Mouse (Mus musculus): Measurements from ENCODE around the gene Rps26. TPM values are rescaled to one million over a fixed set of nuclear protein-coding genes. Genes with fewer than 3 reads are reported as not detected.
A peak's percentile ranks its signal among the peaks of the same experiment; 100 is the strongest.

Rps26 gene
- polyA plus RNA-seq (2014; fragmentation: Nextera tagmentation; extraction: Ambion mirVana) = 596 and 615 TPM in 2 replicates

DNA sequence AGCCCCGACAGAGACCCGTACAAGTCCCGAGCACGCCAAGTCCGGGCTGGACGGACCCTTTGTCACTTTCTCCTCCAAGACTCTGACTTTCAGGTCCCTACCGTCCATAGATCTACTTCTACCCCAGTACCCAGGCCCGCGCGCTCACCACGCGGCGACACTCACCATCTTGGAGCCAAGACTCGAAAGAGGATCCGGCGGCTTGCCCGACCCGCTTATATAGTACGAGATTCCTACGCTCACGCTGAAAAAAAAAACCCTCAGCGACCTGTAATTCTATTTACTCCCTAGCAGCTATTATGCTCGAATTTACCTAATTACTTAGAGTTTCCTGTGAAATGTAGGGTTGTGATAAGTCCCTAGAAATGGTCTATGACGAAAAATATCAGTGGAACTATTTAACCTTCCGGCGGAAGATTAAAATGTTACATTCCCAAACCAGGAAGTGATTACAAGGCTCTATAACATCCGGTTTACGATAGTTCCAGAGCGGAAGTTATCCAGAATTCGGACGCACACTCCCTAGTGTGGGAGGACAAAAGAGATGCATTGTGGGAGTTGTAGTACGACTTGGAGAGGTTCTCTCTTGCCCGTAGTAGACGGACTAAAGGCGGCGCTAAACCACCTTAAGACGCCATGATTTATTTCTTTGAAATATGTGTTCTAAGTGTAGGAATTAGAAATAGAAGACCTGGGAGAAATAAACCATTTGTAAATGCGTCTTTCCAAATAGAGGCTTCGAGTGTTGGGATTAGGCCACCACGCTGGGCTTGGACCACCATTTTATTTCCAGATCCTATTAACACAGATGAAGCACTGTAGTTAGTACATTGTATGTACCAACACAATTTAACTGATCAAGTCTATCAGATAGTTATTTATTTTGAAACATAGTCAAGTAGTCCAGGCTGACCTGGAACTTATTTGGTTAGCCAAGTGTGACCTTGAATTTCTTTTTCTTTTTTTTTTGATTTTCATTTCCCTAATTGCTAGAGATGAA is at the start of gene Rps26:
Gene Rps26, minus strand, starts transcription at position 437 of the 1,000 bp plus-strand sequence.
- 0 out of 2 replicates have a peak, but pooled peaks cover 4% of the 10 kb centered on the region for H3K4me1 ChIP-seq (replicated peaks; ENCODE audit: control insufficient read depth, insufficient read depth, low read length)
- H3K9me3 ChIP-seq (ENCODE audit: control insufficient read depth, low read length) = no peaks in the 10 kb centered on the region
- H3K9ac ChIP-seq (ENCODE audit: low read depth, low read length) = peak within 1 kb of the TSS; percentile 80
- peak; percentile 97 for ATAC-seq (ENCODE audit: low FRiP score)
- under 1% methylated on average over 40 of the region's 40 CpGs for WGBS
- no peak within 1 kb of the TSS; the same call in 1 of the 2 replicates for H3K27ac ChIP-seq (ENCODE audit: low read depth, low read length)
- peak within 1 kb of the TSS; percentile 89 for H3K4me2 ChIP-seq (replicated peaks; ENCODE audit: low read depth, low read length)
- peak; percentile 94 for DNase-seq (ENCODE audit: low spot score)
- H3K27me3 ChIP-seq (ENCODE audit: control insufficient read depth, insufficient read depth, low read length) = no peaks in the 10 kb centered on the region
- H3K4me3 ChIP-seq (ENCODE audit: low read depth, low read length) = peak within 1 kb of the TSS; percentile 72
- H3K36me3 ChIP-seq (ENCODE audit: control insufficient read depth, insufficient read depth, low read length) = peaks cover 6% of the 10 kb centered on the region

DNA sequence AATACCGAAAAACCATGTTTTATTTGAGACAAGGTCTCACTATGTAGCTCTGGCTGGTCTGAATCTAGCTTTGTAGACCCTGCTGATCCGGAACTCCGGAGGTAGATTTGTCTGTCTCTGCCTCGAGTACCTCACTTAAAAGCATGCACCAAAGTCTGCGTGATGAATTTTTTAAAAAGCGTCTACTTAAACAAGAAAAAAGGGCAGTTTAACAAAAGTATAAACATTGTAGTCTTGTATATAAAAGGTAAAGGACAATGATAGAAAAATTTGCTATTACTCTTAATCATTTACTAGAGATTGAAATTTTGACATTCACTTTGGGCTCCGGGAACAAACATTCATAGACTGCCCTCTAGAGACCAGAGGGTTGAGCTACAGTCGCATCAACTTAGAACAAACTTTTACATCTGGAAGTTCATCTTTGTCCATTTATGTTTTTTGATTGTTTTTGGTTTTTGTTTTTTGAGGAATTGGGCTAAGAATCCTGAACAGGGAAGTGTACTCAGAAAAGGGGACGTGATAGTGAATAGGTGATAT is 48.0 kb upstream of the Rps26 start:
- peak overlapping the region; percentile 71 for H3K4me2 ChIP-seq (replicated peaks; ENCODE audit: low read depth, low read length)
- DNase-seq (ENCODE audit: low spot score) (peak; percentile 38), ATAC-seq (ENCODE audit: low FRiP score) (no peak)
- 2% methylated on average over 9 of the region's 9 CpGs for WGBS
- peak overlapping the region; percentile 44 for H3K4me3 ChIP-seq (ENCODE audit: low read depth, low read length)
- H3K36me3 ChIP-seq (ENCODE audit: control insufficient read depth, insufficient read depth, low read length) = no peaks in the 10 kb centered on the region
- H3K9ac ChIP-seq (ENCODE audit: low read depth, low read length) = peak overlapping the region; percentile 13; the same call in 1 of the 2 replicates
- H3K9me3 ChIP-seq (ENCODE audit: control insufficient read depth, low read length) = no peaks in the 10 kb centered on the region
- H3K27me3 ChIP-seq (ENCODE audit: control insufficient read depth, insufficient read depth, low read length) = no peaks in the 10 kb centered on the region
- peak overlapping the region; percentile 30; the same call in 1 of the 2 replicates for H3K27ac ChIP-seq (ENCODE audit: low read depth, low read length)
- peaks cover 2% of the 10 kb centered on the region; the same call in 1 of the 2 replicates for H3K4me1 ChIP-seq (replicated peaks; ENCODE audit: control insufficient read depth, insufficient read depth, low read length)

GRCm38 (mm10) chr10:128673763-128674468 is 47.4 kb upstream of the Rps26 start, which contains the start of gene Suox:
Gene Suox, minus strand, starts transcription at chr10:128674073.
- Histone ChIP-seq H3K36me3 (ENCODE audit: control insufficient read depth, insufficient read depth, low read length) (no peaks in the 10 kb centered on the region), H3K9me3 (ENCODE audit: control insufficient read depth, low read length) (no peaks in the 10 kb centered on the region), H3K9ac (ENCODE audit: low read depth, low read length) (peak within 1 kb of the TSS; percentile 40), H3K27ac (ENCODE audit: low read depth, low read length) (peak within 1 kb of the TSS; percentile 30; the same call in 1 of the 2 replicates), H3K4me3 (ENCODE audit: low read depth, low read length) (peak within 1 kb of the TSS; percentile 44), H3K4me1 (replicated peaks; ENCODE audit: control insufficient read depth, insufficient read depth, low read length) (peaks cover 2% of the 10 kb centered on the region; the same call in 1 of the 2 replicates), H3K27me3 (ENCODE audit: control insufficient read depth, insufficient read depth, low read length) (no peaks in the 10 kb centered on the region), H3K4me2 (replicated peaks; ENCODE audit: low read depth, low read length) (peak within 1 kb of the TSS; percentile 71)
- WGBS = under 1% methylated on average over 55 of the region's 60 CpGs
- ATAC-seq (ENCODE audit: low FRiP score) (peak; percentile 95), DNase-seq (ENCODE audit: low spot score) (peak; percentile 90)

- ATAC-seq (ENCODE audit: low FRiP score) (no peak), DNase-seq (ENCODE audit: low spot score) (no peak)
- Histone ChIP-seq H3K36me3 (ENCODE audit: control insufficient read depth, insufficient read depth, low read length) (no peaks in the 10 kb centered on the region), H3K9ac (ENCODE audit: low read depth, low read length) (no peak overlapping the region), H3K27me3 (ENCODE audit: control insufficient read depth, insufficient read depth, low read length) (no peaks in the 10 kb centered on the region), H3K9me3 (ENCODE audit: control insufficient read depth, low read length) (no peaks in the 10 kb centered on the region), H3K4me3 (ENCODE audit: low read depth, low read length) (no peak overlapping the region), H3K4me2 (replicated peaks; ENCODE audit: low read depth, low read length) (no peak overlapping the region), H3K27ac (ENCODE audit: low read depth, low read length) (no peak overlapping the region), H3K4me1 (replicated peaks; ENCODE audit: control insufficient read depth, insufficient read depth, low read length) (peaks cover 2% of the 10 kb centered on the region; the same call in 1 of the 2 replicates)
- WGBS = 91% methylated on average over 9 of the region's 9 CpGs
Measured at GRCm38 (mm10) chr10:128671148-128671547, 44.6 kb upstream of the Rps26 start.

GRCm38 (mm10) chr10:128668790-128669672 is 42.5 kb upstream of the Rps26 start:
- H3K27me3 ChIP-seq (ENCODE audit: control insufficient read depth, insufficient read depth, low read length) = no peaks in the 10 kb centered on the region
- H3K27ac ChIP-seq (ENCODE audit: low read depth, low read length) = peak overlapping the region; percentile 42; the same call in 1 of the 2 replicates
- peak; percentile 62 for DNase-seq (ENCODE audit: low spot score)
- no peaks in the 10 kb centered on the region for H3K36me3 ChIP-seq (ENCODE audit: control insufficient read depth, insufficient read depth, low read length)
- peak overlapping the region; percentile 70 for H3K9ac ChIP-seq (ENCODE audit: low read depth, low read length)
- under 1% methylated on average over 40 of the region's 42 CpGs for WGBS
- peak overlapping the region; percentile 68 for H3K4me3 ChIP-seq (ENCODE audit: low read depth, low read length)
- peak overlapping the region; percentile 84 for H3K4me2 ChIP-seq (replicated peaks; ENCODE audit: low read depth, low read length)
- ATAC-seq (ENCODE audit: low FRiP score) = peak; percentile 38; the same call in 1 of the 2 replicates
- H3K9me3 ChIP-seq (ENCODE audit: control insufficient read depth, low read length) = no peaks in the 10 kb centered on the region
- H3K4me1 ChIP-seq (replicated peaks; ENCODE audit: control insufficient read depth, insufficient read depth, low read length) = peaks cover 2% of the 10 kb centered on the region; the same call in 1 of the 2 replicates

- no peak overlapping the region for H3K9ac ChIP-seq (ENCODE audit: low read depth, low read length)
- H3K27ac ChIP-seq (ENCODE audit: low read depth, low read length) = no peak overlapping the region
- ATAC-seq (ENCODE audit: low FRiP score) (no peak), DNase-seq (ENCODE audit: low spot score) (no peak)
- no peak overlapping the region for H3K4me2 ChIP-seq (replicated peaks; ENCODE audit: low read depth, low read length)
- no peaks in the 10 kb centered on the region for H3K9me3 ChIP-seq (ENCODE audit: control insufficient read depth, low read length)
- H3K4me3 ChIP-seq (ENCODE audit: low read depth, low read length) = no peak overlapping the region
- no peaks in the 10 kb centered on the region for H3K36me3 ChIP-seq (ENCODE audit: control insufficient read depth, insufficient read depth, low read length)
- H3K27me3 ChIP-seq (ENCODE audit: control insufficient read depth, insufficient read depth, low read length) = no peaks in the 10 kb centered on the region
- 92% methylated on average over 2 of the region's 2 CpGs for whole genome bisulfite sequencing
- no peaks in the 10 kb centered on the region for H3K4me1 ChIP-seq (replicated peaks; ENCODE audit: control insufficient read depth, insufficient read depth, low read length)
Measured at GRCm38 (mm10) chr10:128665806-128666205, 39.3 kb upstream of the Rps26 start.

DNA sequence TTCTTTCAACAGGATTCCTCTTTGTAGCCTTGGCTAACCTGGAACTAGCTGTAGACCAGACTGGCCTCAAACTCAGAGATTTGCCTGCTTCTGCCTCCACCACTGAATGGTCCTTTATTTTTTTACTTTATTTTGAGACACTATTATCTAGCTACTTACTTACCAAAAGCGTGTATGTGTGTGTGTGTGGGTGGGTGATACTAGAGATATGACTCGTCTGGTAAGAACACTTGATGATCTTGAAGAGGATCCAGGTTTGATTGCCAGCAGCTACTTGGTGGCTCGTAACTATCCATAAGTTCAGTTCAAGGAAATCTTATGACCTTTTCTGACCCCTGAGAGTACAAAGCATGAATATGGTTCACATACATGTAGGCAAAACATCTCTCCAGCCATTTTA is 38.8 kb upstream of the Rps26 start:
- 83% methylated on average over 3 of the region's 3 CpGs for WGBS
- no peak for DNase-seq (ENCODE audit: low spot score)

More for the DNA sequence above, 38.8 kb upstream of the Rps26 start:
- Histone ChIP-seq H3K9me3 (ENCODE audit: control insufficient read depth, low read length) (no peaks in the 10 kb centered on the region), H3K36me3 (ENCODE audit: control insufficient read depth, insufficient read depth, low read length) (no peaks in the 10 kb centered on the region), H3K4me1 (replicated peaks; ENCODE audit: control insufficient read depth, insufficient read depth, low read length) (no peaks in the 10 kb centered on the region), H3K4me3 (ENCODE audit: low read depth, low read length) (no peak overlapping the region), H3K27ac (ENCODE audit: low read depth, low read length) (no peak overlapping the region), H3K4me2 (replicated peaks; ENCODE audit: low read depth, low read length) (no peak overlapping the region), H3K9ac (ENCODE audit: low read depth, low read length) (no peak overlapping the region), H3K27me3 (ENCODE audit: control insufficient read depth, insufficient read depth, low read length) (no peaks in the 10 kb centered on the region)
- no peak for ATAC-seq (ENCODE audit: low FRiP score)

Data from hindbrain, embryonic 11.5 days (tissue).